Mouse (Mus musculus) ovary, postnatal 10 days (tissue): ENCODE data around the gene Il15ra.
A peak's percentile ranks its signal among the peaks of the same experiment; 100 is the strongest.

Experiments
- DNase-seq: peaks from one replicate; pipeline ENCODE4 v3.0.0; 2022; ENCODE audit warnings: low spot score

Gene Il15ra

DNA sequence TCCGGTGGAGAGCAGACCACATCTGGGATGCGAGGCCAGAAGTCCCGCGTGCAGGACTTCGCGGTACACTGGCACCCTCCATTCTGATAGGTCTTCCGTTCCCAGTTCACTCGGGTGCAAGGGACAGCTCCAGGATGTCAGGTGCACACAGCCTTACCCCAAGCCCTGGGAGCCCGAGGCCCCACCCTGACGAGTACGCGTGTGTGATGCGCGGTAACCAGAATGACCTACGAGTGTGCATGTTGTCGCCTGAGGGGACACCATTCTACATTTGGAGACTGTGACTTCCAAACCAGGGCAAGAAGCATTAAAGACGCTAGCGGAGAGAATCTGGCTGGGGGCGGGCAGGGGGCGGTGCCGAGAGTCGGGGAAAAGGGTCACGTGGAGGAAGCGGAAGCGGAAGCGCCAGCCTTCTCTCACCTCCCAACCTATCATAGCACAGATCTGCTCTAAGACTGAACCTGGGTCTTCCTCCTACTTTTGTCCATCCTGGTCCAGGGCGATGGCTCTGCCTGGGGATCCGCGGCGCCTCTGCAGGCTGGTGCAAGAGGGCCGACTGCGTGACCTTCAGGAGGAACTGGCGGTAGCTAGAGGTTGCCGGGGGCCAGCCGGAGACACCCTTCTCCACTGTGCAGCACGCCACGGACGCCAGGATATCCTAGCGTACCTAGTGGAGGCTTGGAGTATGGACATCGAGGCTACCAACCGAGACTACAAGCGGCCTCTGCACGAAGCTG, 73.2 kb downstream of the Il15ra start:
- DNase-seq = peak; percentile 64
